Mouse (Mus musculus) heart, adult 11 months (tissue): Measurements from ENCODE around the gene Pcif1.

Experiments used
- DNase-seq: peaks from one replicate; pipeline ENCODE4 v3.0.0; 2022

Pcif1 gene

GRCm38 (mm10) chr2:164894048-164894447, 14.9 kb downstream of the Pcif1 start:
- no peak for DNase-seq

GRCm38 (mm10) chr2:164894644-164895043, 15.5 kb downstream of the Pcif1 start:
- DNase-seq: peak; percentile 93

GRCm38 (mm10) chr2:164895885-164896284, 16.8 kb downstream of the Pcif1 start:
- no peak for DNase-seq

- DNase-seq: no peak
Measured at GRCm38 (mm10) chr2:164898008-164898407, 18.9 kb downstream of the Pcif1 start.

- no peak for DNase-seq
Measured at GRCm38 (mm10) chr2:164899034-164899433, 19.9 kb downstream of the Pcif1 start.

GRCm38 (mm10) chr2:164899723-164900459, 20.8 kb downstream of the Pcif1 start:
- no peak for DNase-seq

- peak; percentile 93 for DNase-seq
Measured at GRCm38 (mm10) chr2:164901380-164901779, 22.3 kb downstream of the Pcif1 start.

GRCm38 (mm10) chr2:164903496-164903895, 24.4 kb downstream of the Pcif1 start:
- no peak for DNase-seq

GRCm38 (mm10) chr2:164906071-164906470, 27.0 kb downstream of the Pcif1 start:
- DNase-seq: peak; percentile 90

GRCm38 (mm10) chr2:164907511-164907910, 28.4 kb downstream of the Pcif1 start:
- DNase-seq: peak; percentile 92

- DNase-seq: peak; percentile 93
Measured at GRCm38 (mm10) chr2:164908011-164908410, 28.9 kb downstream of the Pcif1 start.

GRCm38 (mm10) chr2:164909100-164909499, 30.0 kb downstream of the Pcif1 start:
- DNase-seq: peak; percentile 92

GRCm38 (mm10) chr2:164909542-164909941, 30.4 kb downstream of the Pcif1 start:
- DNase-seq: peak; percentile 94

- DNase-seq: peak; percentile 90
Measured at GRCm38 (mm10) chr2:164910360-164911061, 31.4 kb downstream of the Pcif1 start.

GRCm38 (mm10) chr2:164911086-164912048, 32.3 kb downstream of the Pcif1 start, which contains the start of gene Zfp335:
TSS of gene Zfp335 (minus strand) at chr2:164911757.
- peak; percentile 100 for DNase-seq

- peak; percentile 98 for DNase-seq
Measured at GRCm38 (mm10) chr2:164912151-164912550, 33.0 kb downstream of the Pcif1 start.

- DNase-seq: no peak
Measured at GRCm38 (mm10) chr2:164912749-164913427, 33.8 kb downstream of the Pcif1 start.

GRCm38 (mm10) chr2:164913428-164913786, 34.3 kb downstream of the Pcif1 start:
- peak; percentile 98 for DNase-seq

- no peak for DNase-seq
Measured at GRCm38 (mm10) chr2:164916820-164917219, 37.7 kb downstream of the Pcif1 start.

- DNase-seq: no peak
Measured at GRCm38 (mm10) chr2:164917371-164917770, 38.3 kb downstream of the Pcif1 start.

GRCm38 (mm10) chr2:164918325-164918724, 39.2 kb downstream of the Pcif1 start:
- DNase-seq: no peak

GRCm38 (mm10) chr2:164921984-164922383, 42.9 kb downstream of the Pcif1 start:
- no peak for DNase-seq
